Mouse (Mus musculus) MEL (cell line): ENCODE data around the gene Armh4. TPM values are rescaled to one million over a fixed set of nuclear protein-coding genes. Genes with fewer than 3 reads are reported as not detected.

Source experiments
- DNase-seq: peaks from one replicate; pipeline ENCODE4 v3.0.0; 2011; ENCODE audit warnings: low read depth, low spot score
- H3K27ac ChIP-seq: 2 replicates; pipeline ENCODE4 v1.5.1; 2012; ENCODE audit warnings: low read depth, mild to moderate bottlenecking, control low read depth, low read length, moderate library complexity; ENCODE audit not compliant: control insufficient read depth
- H3K27me3 ChIP-seq, 2 experiments: fragments of 150-350 bp in 1 of 2; sonication (generic) in 1 of 2; 2 replicates each; pipeline ENCODE4 v1.6.1; 2012; ENCODE audit warnings: low read length in 2 of 2, mild to moderate bottlenecking in 2 of 2, improper control_type of control experiment in 1 of 2, moderate library complexity in 1 of 2; ENCODE audit not compliant: insufficient read depth in 2 of 2, control insufficient read depth in 1 of 2
- H3K36me3 ChIP-seq, 2 experiments: 2 replicates each; pipeline ENCODE4 v1.6.1; 2012 to 2014; ENCODE audit warnings: low read length in 2 of 2, improper control_type of control experiment in 1 of 2, inconsistent platforms in 1 of 2, mild to moderate bottlenecking in 1 of 2; ENCODE audit not compliant: insufficient read depth in 2 of 2, control insufficient read depth in 1 of 2
- H3K4me1 ChIP-seq, 2 experiments: fragments of 150-350 bp in 1 of 2; sonication (generic) in 1 of 2; 2 replicates each; pipeline ENCODE4 v1.6.1; 2012; ENCODE audit warnings: low read length in 2 of 2, improper control_type of control experiment in 1 of 2, mild to moderate bottlenecking in 1 of 2; ENCODE audit not compliant: insufficient read depth in 2 of 2, control insufficient read depth in 1 of 2
- H3K4me3 ChIP-seq, 2 experiments: fragments of 150-350 bp in 1 of 2; sonication (generic) in 1 of 2; 2 replicates each; pipeline ENCODE4 v1.5.1; 2012; ENCODE audit warnings: low read depth in 2 of 2, low read length in 2 of 2, mild to moderate bottlenecking in 2 of 2, moderate library complexity in 2 of 2, control low read depth in 1 of 2, improper control_type of control experiment in 1 of 2; ENCODE audit not compliant: control insufficient read depth in 1 of 2, insufficient read depth in 1 of 2
- H3K79me2 ChIP-seq: 2 replicates; pipeline ENCODE4 v1.6.1; 2012; ENCODE audit warnings: mild to moderate bottlenecking, low read length, moderate library complexity; ENCODE audit not compliant: control insufficient read depth, poor library complexity, insufficient read depth
- H3K9ac ChIP-seq: 2 replicates; pipeline ENCODE4 v1.6.1; 2012; ENCODE audit warnings: low read depth, mild to moderate bottlenecking, control low read depth, low read length, moderate library complexity; ENCODE audit not compliant: control insufficient read depth, poor library complexity, severe bottlenecking
- H3K9me3 ChIP-seq: fragments of 150-350 bp; sonication (generic); replicated peaks from 2 replicates; pipeline ENCODE4 v1.6.1; 2012; ENCODE audit warnings: mild to moderate bottlenecking, low read length, improper control_type of control experiment, moderate library complexity; ENCODE audit not compliant: insufficient read depth
- CHD1 ChIP-seq: IDR thresholded peaks from 2 replicates; pipeline ENCODE4 v1.6.1; 2012; ENCODE audit warnings: low read depth, mild to moderate bottlenecking, inconsistent platforms, low read length, improper control_type of control experiment
- CTCF ChIP-seq, 3 experiments: IDR thresholded peaks in 2 of 3; conservative IDR thresholded peaks in 1 of 3; 2 replicates each; pipeline ENCODE4 v1.5.1; 2011 to 2012; ENCODE audit warnings: low read length in 3 of 3, low read depth in 2 of 3, mild to moderate bottlenecking in 2 of 3, improper control_type of control experiment in 1 of 3, inconsistent platforms in 1 of 3, mixed read lengths in 1 of 3, moderate library complexity in 1 of 3; ENCODE audit not compliant: control insufficient read depth in 1 of 3, insufficient read depth in 1 of 3, poor library complexity in 1 of 3, severe bottlenecking in 1 of 3
- ELF1 ChIP-seq: IDR thresholded peaks from 2 replicates; pipeline ENCODE4 v1.6.1; 2014; ENCODE audit warnings: low read depth, mild to moderate bottlenecking, inconsistent platforms, low read length, improper control_type of control experiment, moderate library complexity
- EP300 ChIP-seq, 2 experiments: IDR thresholded peaks; 2 replicates each; pipeline ENCODE4 v1.6.1; 2011; ENCODE audit warnings: improper control_type of control experiment in 2 of 2, low read length in 2 of 2, low read depth in 1 of 2, mild to moderate bottlenecking in 1 of 2
- ETS1 ChIP-seq: IDR thresholded peaks from 2 replicates; pipeline ENCODE4 v1.6.1; 2012; ENCODE audit warnings: low read depth, mild to moderate bottlenecking, inconsistent platforms, low read length, improper control_type of control experiment, moderate library complexity
- GABPA ChIP-seq: IDR thresholded peaks from 2 replicates; pipeline ENCODE4 v1.6.1; 2012; ENCODE audit warnings: low read depth, mild to moderate bottlenecking, inconsistent platforms, low read length, improper control_type of control experiment, moderate library complexity
- KAT2A ChIP-seq: conservative IDR thresholded peaks from 2 replicates; pipeline ENCODE4 v1.6.1; 2012; ENCODE audit warnings: low read depth, low read length, improper control_type of control experiment, inconsistent platforms
- MYC ChIP-seq: IDR thresholded peaks from 2 replicates; pipeline ENCODE4 v1.6.1; 2011; ENCODE audit warnings: low read depth, mild to moderate bottlenecking, low read length, improper control_type of control experiment, moderate library complexity
- POLR2AphosphoS5 ChIP-seq: IDR thresholded peaks from 2 replicates; pipeline ENCODE4 v1.6.1; 2012; ENCODE audit warnings: low read depth, borderline replicate concordance, mild to moderate bottlenecking, inconsistent platforms, low read length, moderate library complexity, mixed read lengths
- RAD21 ChIP-seq: IDR thresholded peaks from 2 replicates; pipeline ENCODE4 v1.6.1; 2011; ENCODE audit warnings: mild to moderate bottlenecking, low read depth, low read length, improper control_type of control experiment
- RCOR1 ChIP-seq: IDR thresholded peaks from 2 replicates; pipeline ENCODE4 v1.6.1; 2012; ENCODE audit warnings: low read depth, mild to moderate bottlenecking, inconsistent platforms, low read length, improper control_type of control experiment
- SMC3 ChIP-seq: IDR thresholded peaks from 2 replicates; pipeline ENCODE4 v1.6.1; 2011; ENCODE audit warnings: low read depth, low read length, improper control_type of control experiment
- USF2 ChIP-seq, 2 experiments: IDR thresholded peaks; 2 replicates each; pipeline ENCODE4 v1.6.1; 2011 to 2012; ENCODE audit warnings: improper control_type of control experiment in 2 of 2, low read length in 2 of 2, borderline replicate concordance in 1 of 2, inconsistent platforms in 1 of 2, low read depth in 1 of 2, mild to moderate bottlenecking in 1 of 2; ENCODE audit not compliant: insufficient read depth in 1 of 2
- ZC3H11A ChIP-seq: IDR thresholded peaks from 2 replicates; pipeline ENCODE4 v1.6.1; 2012; ENCODE audit warnings: low read depth, mild to moderate bottlenecking, inconsistent platforms, low read length, improper control_type of control experiment
- ZKSCAN1 ChIP-seq: IDR thresholded peaks from 2 replicates; pipeline ENCODE4 v1.6.1; 2012; ENCODE audit warnings: low read depth, mild to moderate bottlenecking, inconsistent platforms, low read length, improper control_type of control experiment, moderate library complexity
- ZMIZ1 ChIP-seq: IDR thresholded peaks from 2 replicates; pipeline ENCODE4 v1.6.1; 2012; ENCODE audit warnings: low read depth, mild to moderate bottlenecking, inconsistent platforms, low read length, improper control_type of control experiment, moderate library complexity
- polyA plus RNA-seq, 2 experiments: library from polyadenylated mRNA; stranded (reverse) in 1 of 2; unstranded in 1 of 2; fragments of >175 nt in 1 of 2; fragments of >200 nt in 1 of 2; gene quantifications; 2 replicates each; pipeline versions ENCODE4 v1.2.1 to v1.2.4; 2012; ENCODE audit warnings: low replicate concordance in 2 of 2, low read depth in 1 of 2; ENCODE audit not compliant: insufficient read length in 2 of 2, insufficient read depth in 1 of 2, missing spikeins in 1 of 2
- total RNA-seq: library from RNA; depleted of rRNA; stranded (reverse); fragments of 300-350 nt; gene quantifications from 2 replicates; pipeline ENCODE4 v1.2.3, GENCODE M21; 2012

Gene Armh4
- total and polyA plus RNA-seq, 3 experiments = not detected

DNA sequence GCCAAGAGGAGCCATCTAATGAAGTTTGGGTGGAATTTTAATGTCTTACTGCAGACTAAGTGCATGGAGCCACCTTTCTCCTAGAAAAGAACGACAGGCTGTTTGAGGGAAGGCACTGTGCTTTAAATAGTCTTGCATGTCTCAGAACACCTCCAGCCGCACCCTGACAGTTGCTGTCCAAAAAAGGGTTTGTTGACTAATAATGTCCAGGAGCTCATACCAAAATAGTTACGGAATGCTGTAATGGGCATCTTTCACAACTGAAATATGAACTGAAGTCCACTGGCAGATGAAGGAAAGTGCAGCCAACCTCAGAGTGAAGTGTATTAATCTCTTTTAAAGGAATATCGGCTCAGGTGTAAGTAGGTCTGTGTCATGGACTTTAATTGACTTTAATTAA, 7.4 kb upstream of the Armh4 start:
- no peaks in the 10 kb centered on the region for H3K36me3 ChIP-seq

DNA sequence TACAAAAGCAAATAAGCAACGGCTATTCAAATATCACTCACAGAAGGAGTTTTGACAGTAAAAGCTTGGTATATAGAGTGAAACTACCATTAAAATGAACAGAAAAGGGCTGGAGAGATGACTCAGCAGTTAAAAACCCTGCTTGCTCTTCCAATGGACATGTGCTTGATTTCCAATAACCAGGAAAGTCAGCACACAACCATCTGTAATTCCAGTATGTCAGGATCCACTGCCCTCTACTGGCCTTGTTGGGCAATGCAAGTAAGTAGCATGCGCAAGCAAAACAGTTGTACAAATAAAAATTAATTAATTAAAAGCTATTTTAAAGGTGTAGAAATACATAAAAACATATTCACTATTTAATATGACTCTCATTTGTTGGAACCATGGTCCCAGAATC, 2.6 kb upstream of the Armh4 start:
- Histone ChIP-seq H3K4me1 (no peaks in the 10 kb centered on the region), H3K4me3 (no peak overlapping the region), H3K27me3 (no peaks in the 10 kb centered on the region), H3K36me3 (no peaks in the 10 kb centered on the region), H3K9ac (no peak overlapping the region), H3K9me3 (no peaks in the 10 kb centered on the region), H3K79me2 (no peaks in the 10 kb centered on the region), H3K27ac (no peak overlapping the region)
- TF ChIP-seq EP300 (IDR thresholded peaks at IDR 0.05; ENCODE audit: low read depth in 1 of 2, low read length in 2 of 2) = no peak
- no peak for TF ChIP-seq ETS1
- peak; percentile 53 for TF ChIP-seq SMC3
- peak; percentile 57 to 72 (median 68) for TF ChIP-seq CTCF (IDR thresholded peaks at IDR 0.05 in 2 of 3, conservative IDR thresholded peaks at IDR 0.05 in 1 of 3; ENCODE audit: control insufficient read depth in 1 of 3, insufficient read depth in 1 of 3, low read depth in 2 of 3, low read length in 3 of 3, poor library complexity in 1 of 3, severe bottlenecking in 1 of 3)
- TF ChIP-seq RAD21 = peak; percentile 60
- peak; percentile 21; the same call in 1 of the 2 replicates for TF ChIP-seq ZC3H11A
- DNase-seq = peak; percentile 42

More for the DNA sequence above, 7.4 kb upstream of the Armh4 start:
- no peaks in the 10 kb centered on the region for H3K27me3 ChIP-seq
- H3K79me2 ChIP-seq = no peaks in the 10 kb centered on the region
- DNase-seq = no peak
- H3K9ac ChIP-seq = no peak overlapping the region
- H3K27ac ChIP-seq = no peak overlapping the region
- no peak overlapping the region for H3K4me3 ChIP-seq
- no peaks in the 10 kb centered on the region for H3K4me1 ChIP-seq
- H3K9me3 ChIP-seq = no peaks in the 10 kb centered on the region
- TF ChIP-seq ZKSCAN1 (no peak), GABPA (no peak), MYC (no peak), EP300 (IDR thresholded peaks at IDR 0.05; ENCODE audit: low read depth in 1 of 2, low read length in 2 of 2) (no peak), KAT2A (no peak), ELF1 (no peak), POLR2AphosphoS5 (no peak), ZMIZ1 (no peak), CHD1 (no peak), USF2 (IDR thresholded peaks at IDR 0.05; ENCODE audit: borderline replicate concordance in 1 of 2, insufficient read depth in 1 of 2, low read depth in 1 of 2, low read length in 2 of 2) (no peak), ETS1 (no peak)

DNA sequence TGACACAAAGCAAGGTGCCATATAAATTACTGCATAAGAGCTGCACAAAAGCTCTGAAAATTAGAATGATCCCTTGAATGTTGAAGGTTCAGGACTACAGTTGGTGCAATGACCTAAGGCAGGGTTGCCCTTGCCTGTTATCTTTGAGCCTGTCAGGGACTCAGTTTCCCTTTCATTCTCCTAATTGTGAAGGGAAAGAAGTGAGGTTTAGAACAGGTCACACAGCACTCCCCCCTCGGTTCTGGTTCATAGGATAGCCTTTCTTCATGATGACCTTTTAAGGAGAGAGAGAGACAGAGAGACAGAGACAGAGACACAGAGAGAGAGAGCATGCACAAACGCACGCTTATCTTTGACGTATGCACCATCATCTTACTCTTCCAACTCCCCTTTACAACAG, 683 bp upstream of the Armh4 start:
- H3K4me1 ChIP-seq = no peaks in the 10 kb centered on the region
- no peaks in the 10 kb centered on the region for H3K9me3 ChIP-seq
- H3K27ac ChIP-seq = no peak overlapping the region
- H3K4me3 ChIP-seq = no peak overlapping the region
- TF ChIP-seq RCOR1 (no peak), CHD1 (no peak), RAD21 (no peak)
- H3K27me3 ChIP-seq = no peaks in the 10 kb centered on the region
- H3K79me2 ChIP-seq = no peaks in the 10 kb centered on the region
- H3K36me3 ChIP-seq = no peaks in the 10 kb centered on the region
- no peak overlapping the region for H3K9ac ChIP-seq
- no peak for DNase-seq
